Mouse (Mus musculus) frontal cortex, postnatal 10 days (tissue): ENCODE results near the gene Cfap69.
A peak's percentile ranks its signal among the peaks of the same experiment; 100 is the strongest.

Source experiments
- DNase-seq, 2 experiments: peaks; one replicate each; pipeline ENCODE4 v3.0.0; 2022; ENCODE audit warnings: low spot score in 2 of 2, mixed read lengths in 1 of 2

Gene Cfap69

GRCm38 (mm10) chr5:5657932-5658331 is 6.1 kb downstream of the Cfap69 start:
- DNase-seq: no peak

GRCm38 (mm10) chr5:5648817-5649569 is 15.0 kb downstream of the Cfap69 start:
- DNase-seq: peak in 1 of 2 experiments; percentile 15

GRCm38 (mm10) chr5:5646173-5646572 is 17.9 kb downstream of the Cfap69 start:
- no peak for DNase-seq

GRCm38 (mm10) chr5:5638496-5638895 is 25.5 kb downstream of the Cfap69 start:
- no peak for DNase-seq

- DNase-seq: no peak
These were observed 38.5 kb downstream of the Cfap69 start for GRCm38 (mm10) chr5:5625491-5625890.

- DNase-seq: no peak
These were observed 45.7 kb downstream of the Cfap69 start for GRCm38 (mm10) chr5:5618329-5618728.

- no peak for DNase-seq
These were observed 53.5 kb downstream of the Cfap69 start for GRCm38 (mm10) chr5:5610540-5610939.

GRCm38 (mm10) chr5:5587686-5588085 is 76.4 kb downstream of the Cfap69 start:
- DNase-seq: no peak

GRCm38 (mm10) chr5:5573749-5574317 is 90.2 kb downstream of the Cfap69 start, which contains the start of gene Gm8773:
Gm8773 (plus strand) TSS chr5:5573799.
- DNase-seq: peak in 1 of 2 experiments; percentile 19

GRCm38 (mm10) chr5:5562435-5562834 is 101.6 kb downstream of the Cfap69 start:
- no peak for DNase-seq

- DNase-seq: no peak
These were observed 102.9 kb downstream of the Cfap69 start for GRCm38 (mm10) chr5:5561041-5561706.

GRCm38 (mm10) chr5:5559798-5560197 is 104.2 kb downstream of the Cfap69 start:
- no peak for DNase-seq

- DNase-seq: peak; percentile 83 to 92
These were observed 104.8 kb downstream of the Cfap69 start, which contains the start of gene Gtpbp10 for GRCm38 (mm10) chr5:5559079-5559740. Gtpbp10 (minus strand) TSS chr5:5559538.

GRCm38 (mm10) chr5:5551110-5551509 is 112.9 kb downstream of the Cfap69 start:
- no peak for DNase-seq

- DNase-seq: no peak
These were observed 123.7 kb downstream of the Cfap69 start for GRCm38 (mm10) chr5:5540385-5540784.

GRCm38 (mm10) chr5:5539771-5540170 is 124.3 kb downstream of the Cfap69 start:
- DNase-seq: no peak

- no peak for DNase-seq
These were observed 127.9 kb downstream of the Cfap69 start for GRCm38 (mm10) chr5:5536131-5536530.

- no peak for DNase-seq
These were observed 130.2 kb downstream of the Cfap69 start for GRCm38 (mm10) chr5:5533656-5534420.
